Mouse (Mus musculus) embryonic facial prominence, embryonic 15.5 days (tissue): ENCODE measurements around the gene Rgs18. TPM values are rescaled to one million over a fixed set of nuclear protein-coding genes. Genes with fewer than 3 reads are reported as not detected.

ENCODE experiments used
- ATAC-seq: fragments of 200-750 bp; cut with Nextera tagmentation; 2 replicates; pipeline ENCODE4 v1.8.0; 2017; ENCODE audit warnings: low read depth, moderate TSS enrichment; ENCODE audit not compliant: insufficient number of reproducible peaks, low FRiP score, low TSS enrichment
- H3K27ac ChIP-seq: fragments of 300-500 bp; sonication (generic); replicated peaks from 2 replicates; pipeline ENCODE4 v1.5.1; 2015; ENCODE audit warnings: mild to moderate bottlenecking, inconsistent platforms
- H3K27me3 ChIP-seq: fragments of 300-500 bp; sonication (generic); 2 replicates; pipeline ENCODE4 v1.6.1; 2015; ENCODE audit warnings: inconsistent platforms
- H3K36me3 ChIP-seq: fragments of 300-500 bp; sonication (generic); 2 replicates; pipeline ENCODE4 v1.6.1; 2015; ENCODE audit warnings: mild to moderate bottlenecking, inconsistent platforms
- H3K4me1 ChIP-seq: fragments of 300-500 bp; sonication (generic); 2 replicates; pipeline ENCODE4 v1.6.1; 2015; ENCODE audit warnings: inconsistent platforms
- H3K4me2 ChIP-seq: fragments of 300-500 bp; sonication (generic); replicated peaks from 2 replicates; pipeline ENCODE4 v1.6.1; 2015; ENCODE audit warnings: mild to moderate bottlenecking, inconsistent platforms
- H3K4me3 ChIP-seq: fragments of 300-500 bp; sonication (generic); replicated peaks from 2 replicates; pipeline ENCODE4 v1.5.1; 2015; ENCODE audit warnings: mild to moderate bottlenecking, inconsistent platforms
- H3K9ac ChIP-seq: fragments of 300-500 bp; sonication (generic); 2 replicates; pipeline ENCODE4 v1.6.1; 2015; ENCODE audit warnings: inconsistent platforms
- H3K9me3 ChIP-seq: fragments of 300-500 bp; sonication (generic); replicated peaks from 2 replicates; pipeline ENCODE4 v1.6.1; 2016; ENCODE audit warnings: inconsistent platforms
- WGBS: fragments of 180-500 bp; shearing (Covaris S2); methylation state at CpG from one replicate; pipeline ENCODE4 v1.1.7; 2015; 5-methylcytosine and 5-hydroxymethylcytosine counted together
- polyA plus RNA-seq: library from polyadenylated mRNA; unstranded; fragments of >200 nt; fragmentation: Nextera tagmentation; extraction: Ambion mirVana; gene quantifications from 2 replicates; pipeline ENCODE4 v1.2.1, GENCODE M21; 2015

Gene Rgs18
- polyA plus RNA-seq, result 2.8 and 3.3 TPM in 2 replicates

DNA sequence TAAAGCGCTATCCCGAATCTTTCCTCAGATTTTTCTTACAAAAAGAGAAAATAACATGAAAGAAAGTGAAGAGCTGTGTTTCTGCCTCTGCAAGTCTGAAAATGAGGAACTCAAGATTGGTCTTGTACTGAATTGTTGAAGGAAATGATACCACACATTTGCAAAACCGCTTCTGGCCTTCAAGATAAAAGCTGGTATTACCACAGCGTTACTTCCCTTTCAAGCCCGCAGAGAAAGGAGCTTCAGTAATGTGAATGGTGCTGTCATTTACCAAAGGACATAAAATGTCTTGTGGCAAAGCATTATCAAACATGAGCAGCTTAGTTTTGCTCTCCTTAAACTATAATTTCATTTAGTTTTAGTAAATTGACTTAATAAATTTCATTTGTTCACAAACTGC lies at the start of gene Rgs18:
Gene Rgs18 (minus strand): TSS at position 105 of the 400 bp plus-strand sequence.
- no peaks in the 10 kb centered on the region for H3K4me1 ChIP-seq
- H3K27me3 ChIP-seq, result no peaks in the 10 kb centered on the region
- no peak within 1 kb of the TSS for H3K4me2 ChIP-seq
- no peak within 1 kb of the TSS for H3K4me3 ChIP-seq
- ATAC-seq, result no peak
- no peaks in the 10 kb centered on the region for H3K36me3 ChIP-seq
- WGBS, result 65% methylated on average over 5 of the region's 5 CpGs
- H3K27ac ChIP-seq, result no peak within 1 kb of the TSS
- no peak within 1 kb of the TSS for H3K9ac ChIP-seq
- H3K9me3 ChIP-seq, result no peaks in the 10 kb centered on the region

DNA sequence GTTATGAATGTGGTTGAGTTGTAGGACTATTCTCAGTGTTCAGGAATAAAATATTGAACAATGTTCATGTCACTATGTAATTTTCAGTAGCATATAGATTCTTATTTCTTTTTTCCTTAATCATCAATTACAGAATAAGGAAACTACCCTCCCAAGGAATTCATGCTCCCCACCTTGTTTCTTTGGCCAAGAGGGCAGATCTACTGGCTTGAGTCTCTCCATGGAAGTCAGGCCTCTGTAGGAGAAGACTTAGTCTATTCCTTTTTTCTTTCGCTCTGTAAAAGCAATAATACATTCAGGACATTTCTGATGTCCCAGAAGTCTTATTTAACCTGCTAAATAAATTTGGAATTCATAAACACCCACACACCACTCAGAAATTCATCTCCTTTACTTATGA lies 841 bp downstream of the Rgs18 start:
- ATAC-seq, result no peak
- WGBS, result 65% methylated on average over 1 of the region's 1 CpGs

DNA sequence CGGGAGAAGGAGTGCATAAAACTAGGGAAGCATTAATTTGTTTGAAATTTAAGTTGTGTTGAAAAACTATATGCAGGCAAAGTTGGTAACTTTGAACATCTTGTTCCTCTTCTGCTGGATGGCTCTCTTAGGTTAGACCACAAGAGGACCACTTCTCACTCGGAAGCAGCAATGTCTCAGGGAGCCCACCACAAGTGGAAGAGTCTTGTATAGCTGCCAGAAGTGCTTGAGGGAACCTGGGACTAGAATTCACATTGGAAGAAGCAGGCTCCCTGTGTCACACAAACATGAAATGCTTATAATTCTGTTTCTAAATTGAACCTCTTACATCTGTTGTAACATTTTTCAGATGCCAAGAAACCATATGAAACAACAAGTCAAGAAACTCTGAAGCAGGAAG lies 9.0 kb downstream of the Rgs18 start:
- 50% methylated on average over 2 of the region's 2 CpGs for WGBS
- Histone ChIP-seq H3K27ac (no peak overlapping the region), H3K36me3 (no peaks in the 10 kb centered on the region), H3K9me3 (no peaks in the 10 kb centered on the region), H3K9ac (no peak overlapping the region), H3K27me3 (no peaks in the 10 kb centered on the region), H3K4me1 (no peaks in the 10 kb centered on the region), H3K4me2 (no peak overlapping the region), H3K4me3 (no peak overlapping the region)
- ATAC-seq, result no peak

More for the DNA sequence above, 841 bp downstream of the Rgs18 start:
- Histone ChIP-seq H3K9ac (no peak overlapping the region), H3K4me3 (no peak overlapping the region), H3K9me3 (no peaks in the 10 kb centered on the region), H3K4me2 (no peak overlapping the region), H3K4me1 (no peaks in the 10 kb centered on the region), H3K27me3 (no peaks in the 10 kb centered on the region), H3K36me3 (no peaks in the 10 kb centered on the region), H3K27ac (no peak overlapping the region)

DNA sequence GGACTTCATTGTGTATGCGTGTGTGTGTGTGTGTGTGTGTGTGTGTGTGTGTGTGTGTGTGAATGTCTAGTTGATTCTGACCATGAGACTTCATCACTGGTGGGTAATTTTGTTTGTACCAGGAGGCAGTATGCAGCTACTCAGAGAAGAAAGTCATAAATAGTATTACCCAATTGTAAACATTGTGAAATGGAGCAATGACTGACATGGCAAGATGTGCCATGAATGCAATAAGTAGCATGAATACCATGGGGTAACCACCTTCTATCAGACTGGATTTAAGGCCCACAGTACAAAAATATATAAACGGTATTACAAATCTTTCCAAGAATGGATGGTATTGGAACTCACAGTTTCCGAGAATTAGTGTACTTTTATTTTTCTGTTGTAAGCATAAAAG lies 14.4 kb downstream of the Rgs18 start:
- Histone ChIP-seq H3K36me3 (no peaks in the 10 kb centered on the region), H3K9ac (no peak overlapping the region), H3K9me3 (no peaks in the 10 kb centered on the region), H3K4me1 (no peaks in the 10 kb centered on the region), H3K27ac (no peak overlapping the region), H3K4me2 (no peak overlapping the region), H3K27me3 (no peaks in the 10 kb centered on the region), H3K4me3 (no peak overlapping the region)
- WGBS, result 84% methylated on average over 3 of the region's 3 CpGs
- ATAC-seq, result no peak

DNA sequence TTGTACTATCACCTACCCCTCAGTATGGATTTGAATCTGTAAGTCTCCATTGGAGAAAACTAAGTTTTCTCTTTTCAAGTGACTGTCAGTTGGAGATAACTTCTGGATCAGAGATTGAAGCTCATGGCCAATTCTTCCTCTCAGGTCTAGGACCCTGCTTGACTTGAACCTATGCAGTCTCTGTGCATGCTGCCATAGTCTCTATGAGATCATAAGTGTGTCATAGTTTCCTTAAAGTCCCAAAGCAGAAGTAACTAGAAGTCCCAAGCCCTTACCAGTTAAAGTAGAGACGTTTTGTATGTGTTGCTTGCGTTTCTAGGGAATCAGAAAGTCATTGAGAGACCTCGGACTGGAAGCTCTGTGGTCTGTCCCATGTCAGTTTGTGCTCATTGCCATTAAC lies 24.5 kb downstream of the Rgs18 start:
- no peak overlapping the region for H3K4me3 ChIP-seq
- no peak overlapping the region for H3K4me2 ChIP-seq
- WGBS, result 75% methylated on average over 3 of the region's 3 CpGs
- no peaks in the 10 kb centered on the region for H3K36me3 ChIP-seq
- no peaks in the 10 kb centered on the region for H3K27me3 ChIP-seq
- no peaks in the 10 kb centered on the region for H3K4me1 ChIP-seq
- H3K27ac ChIP-seq, result no peak overlapping the region
- H3K9ac ChIP-seq, result no peak overlapping the region
- no peaks in the 10 kb centered on the region for H3K9me3 ChIP-seq
- ATAC-seq, result no peak

DNA sequence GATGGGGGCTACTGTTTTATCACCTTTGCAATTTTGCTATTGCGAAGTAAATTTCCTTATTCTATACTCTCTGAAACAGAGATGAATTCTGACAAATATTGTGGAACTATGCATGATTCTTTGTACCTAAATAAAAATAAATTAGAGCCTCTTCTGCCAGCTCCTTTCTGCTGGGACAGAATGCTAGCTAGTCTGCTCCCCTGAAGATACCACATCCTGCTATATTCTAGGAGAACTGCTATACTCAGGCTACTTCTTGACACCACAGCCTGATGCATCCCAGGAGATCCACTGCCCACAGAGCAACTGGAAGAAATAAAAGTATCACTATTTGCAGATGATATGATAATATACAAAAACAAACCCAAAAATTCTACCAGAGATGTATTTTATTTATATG lies 29.1 kb downstream of the Rgs18 start:
- no peak overlapping the region for H3K27ac ChIP-seq
- no peak overlapping the region for H3K9ac ChIP-seq
- no peaks in the 10 kb centered on the region for H3K27me3 ChIP-seq
- H3K4me2 ChIP-seq, result no peak overlapping the region
- no peaks in the 10 kb centered on the region for H3K4me1 ChIP-seq
- ATAC-seq, result no peak
- no peaks in the 10 kb centered on the region for H3K9me3 ChIP-seq
- WGBS, result 91% methylated on average over 1 of the region's 1 CpGs
- no peaks in the 10 kb centered on the region for H3K36me3 ChIP-seq
- no peak overlapping the region for H3K4me3 ChIP-seq

DNA sequence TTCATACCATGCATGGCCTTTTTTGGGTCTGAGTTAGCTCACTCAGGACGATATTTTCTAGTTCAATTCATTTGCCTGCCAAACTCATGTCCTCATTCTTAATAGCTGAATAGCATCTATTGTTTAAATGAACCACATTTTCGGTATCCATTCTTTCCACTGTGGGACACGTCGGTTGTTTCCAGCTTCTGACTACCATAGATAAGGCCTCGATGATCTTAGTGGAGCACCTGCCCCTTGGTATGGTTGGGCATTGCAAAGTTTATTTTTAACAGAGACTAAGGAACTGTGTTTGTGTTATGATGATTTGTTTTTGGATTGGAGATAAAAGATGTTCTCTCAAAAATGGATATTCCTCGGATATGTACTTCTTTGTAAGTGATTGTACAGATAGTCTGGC lies 37.5 kb downstream of the Rgs18 start:
- no peak overlapping the region for H3K4me2 ChIP-seq
- no peak for ATAC-seq
- no peaks in the 10 kb centered on the region for H3K9me3 ChIP-seq
- H3K4me1 ChIP-seq, result no peaks in the 10 kb centered on the region
- WGBS, result 81% methylated on average over 6 of the region's 6 CpGs
- H3K27ac ChIP-seq, result no peak overlapping the region
- no peak overlapping the region for H3K4me3 ChIP-seq
- H3K27me3 ChIP-seq, result no peaks in the 10 kb centered on the region
- H3K36me3 ChIP-seq, result no peaks in the 10 kb centered on the region
- no peak overlapping the region for H3K9ac ChIP-seq

DNA sequence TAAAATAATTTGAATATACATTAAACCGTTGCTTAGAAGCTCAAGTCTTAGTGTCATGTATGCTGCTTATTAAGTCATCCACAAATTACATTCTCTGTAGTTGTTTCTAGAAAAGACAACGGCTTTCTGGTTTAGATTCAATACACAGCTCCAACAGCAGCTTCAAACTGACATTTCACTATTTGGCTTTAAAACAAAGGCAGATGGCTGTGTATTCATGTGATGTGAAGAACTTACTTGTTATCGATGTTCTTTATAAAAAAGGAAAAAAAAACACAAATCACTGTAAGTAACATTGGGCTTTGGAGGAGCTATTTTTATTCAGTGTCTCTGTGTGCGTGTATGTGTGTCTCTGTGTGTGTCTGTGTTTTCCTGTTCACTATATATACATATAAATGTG lies 54.5 kb downstream of the Rgs18 start:
- H3K27me3 ChIP-seq, result no peaks in the 10 kb centered on the region
- WGBS, result 83% methylated on average over 4 of the region's 4 CpGs
- no peaks in the 10 kb centered on the region for H3K36me3 ChIP-seq
- H3K9ac ChIP-seq, result no peak overlapping the region
- no peaks in the 10 kb centered on the region for H3K9me3 ChIP-seq
- no peaks in the 10 kb centered on the region for H3K4me1 ChIP-seq
- no peak overlapping the region for H3K4me2 ChIP-seq
- no peak overlapping the region for H3K27ac ChIP-seq
- no peak overlapping the region for H3K4me3 ChIP-seq
- no peak for ATAC-seq

DNA sequence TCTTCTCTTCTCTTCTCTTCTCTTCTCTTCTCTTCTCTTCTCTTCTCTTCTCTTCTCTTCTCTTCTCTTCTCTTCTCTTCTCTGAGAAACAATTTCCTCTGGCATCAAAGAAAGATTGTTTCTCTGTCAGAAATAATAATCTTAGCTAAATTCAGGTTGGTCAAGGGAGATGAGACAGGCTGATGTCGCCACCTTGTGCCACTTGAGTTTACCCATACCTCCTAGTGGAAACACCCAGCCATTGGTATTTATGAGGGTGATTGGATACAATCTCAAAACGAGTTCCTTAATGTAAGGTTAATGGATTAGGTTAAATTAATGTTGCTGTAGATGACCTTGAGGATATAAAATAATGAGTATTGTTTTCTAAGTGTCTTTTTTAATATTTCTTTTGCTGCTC lies 70.9 kb downstream of the Rgs18 start:
- Histone ChIP-seq H3K4me1 (no peaks in the 10 kb centered on the region), H3K9ac (no peak overlapping the region), H3K9me3 (no peaks in the 10 kb centered on the region), H3K27ac (no peak overlapping the region), H3K27me3 (no peaks in the 10 kb centered on the region), H3K4me2 (no peak overlapping the region), H3K4me3 (no peak overlapping the region), H3K36me3 (no peaks in the 10 kb centered on the region)
- 52% methylated on average over 2 of the region's 2 CpGs for WGBS
- ATAC-seq, result no peak

Other genes with a start within 250 kb of the Rgs18 start
- not detected in 2 replicates for gene Rgs21, start 207.8 kb downstream of the Rgs18 start, polyA plus RNA-seq